Mouse (Mus musculus): ENCODE results near the gene Btg1. TPM values are rescaled to one million over a fixed set of nuclear protein-coding genes. Genes with fewer than 3 reads are reported as not detected.

Btg1 gene
- 63.0 and 69.3 TPM in 2 replicates for polyA plus RNA-seq (2014; fragmentation: Nextera tagmentation; extraction: Ambion mirVana)

DNA sequence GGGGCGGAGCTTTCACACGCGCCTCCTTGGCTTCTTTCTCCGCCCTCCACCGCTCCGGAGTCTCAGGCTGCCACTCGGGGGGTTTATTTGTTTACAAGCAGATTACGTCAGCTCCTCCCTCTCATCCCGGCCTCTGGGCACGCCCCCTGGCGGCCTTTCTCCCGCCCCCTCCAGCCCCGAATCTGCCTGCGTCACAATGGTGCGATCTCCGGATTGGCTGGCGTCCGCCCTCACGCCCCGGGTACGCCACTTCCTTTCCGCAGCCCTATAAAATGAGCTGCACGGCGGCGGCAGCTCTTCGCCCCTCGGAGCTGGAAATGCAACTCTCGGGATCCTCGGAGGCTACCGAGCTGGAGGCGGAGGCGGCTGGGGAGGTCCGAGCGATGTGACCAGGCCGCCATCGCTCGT, at the start of gene Btg1:
Gene Btg1, plus strand, starts transcription at position 298 of the 408 bp plus-strand sequence.
- ATAC-seq (ENCODE audit: insufficient read depth, low FRiP score, low TSS enrichment), result peak; percentile 95
- Histone ChIP-seq H3K4me3 (ENCODE audit: low read depth, low read length) (peak within 1 kb of the TSS; percentile 99), H3K27ac (ENCODE audit: low read depth, low read length) (peak within 1 kb of the TSS; percentile 95), H3K9me3 (ENCODE audit: control insufficient read depth, low read length) (no peaks in the 10 kb centered on the region), H3K9ac (ENCODE audit: low read length) (peak within 1 kb of the TSS; percentile 99), H3K4me2 (ENCODE audit: low read depth) (peak within 1 kb of the TSS; percentile 51), H3K4me1 (ENCODE audit: control insufficient read depth, insufficient read depth, low read length) (peaks cover 4% of the 10 kb centered on the region; the same call in 1 of the 2 replicates), H3K36me3 (ENCODE audit: control insufficient read depth, insufficient read depth, low read length) (peaks cover 2% of the 10 kb centered on the region; the same call in 1 of the 2 replicates), H3K27me3 (ENCODE audit: control insufficient read depth, insufficient read depth, low read length) (no peaks in the 10 kb centered on the region)
- WGBS, result under 1% methylated on average over 34 of the region's 37 CpGs
- peak; percentile 100 for DNase-seq (ENCODE audit: low spot score)

DNA sequence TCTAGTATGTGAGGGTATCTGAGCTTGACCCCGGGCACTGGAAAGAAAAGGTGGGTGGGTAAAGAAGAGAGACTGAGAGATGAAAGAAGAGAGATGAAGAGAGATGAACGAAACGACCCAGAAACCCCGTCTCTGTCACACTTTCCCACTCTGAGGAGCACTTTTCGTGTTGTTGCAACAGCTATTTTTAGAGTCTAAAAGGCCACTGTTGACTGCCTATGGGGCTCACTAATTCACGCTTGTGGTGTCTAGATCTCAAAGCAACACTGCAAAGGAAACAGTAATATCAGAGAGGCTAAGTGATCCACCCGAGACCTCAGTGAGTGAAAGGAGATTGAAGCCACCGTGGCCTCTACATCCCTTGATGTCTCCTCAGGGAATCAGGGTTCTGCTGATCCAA, 47.3 kb upstream of the Btg1 start:
- no peak overlapping the region for H3K4me2 ChIP-seq (ENCODE audit: low read depth)
- H3K9me3 ChIP-seq (ENCODE audit: control insufficient read depth, low read length), result no peaks in the 10 kb centered on the region
- ATAC-seq (ENCODE audit: insufficient read depth, low FRiP score, low TSS enrichment) (no peak), DNase-seq (ENCODE audit: low spot score) (no peak)
- 86% methylated on average over 8 of the region's 8 CpGs for WGBS
- H3K36me3 ChIP-seq (ENCODE audit: control insufficient read depth, insufficient read depth, low read length), result no peaks in the 10 kb centered on the region
- no peak overlapping the region for H3K9ac ChIP-seq (ENCODE audit: low read length)
- no peak overlapping the region for H3K4me3 ChIP-seq (ENCODE audit: low read depth, low read length)
- no peak overlapping the region for H3K27ac ChIP-seq (ENCODE audit: low read depth, low read length)
- H3K4me1 ChIP-seq (ENCODE audit: control insufficient read depth, insufficient read depth, low read length), result no peaks in the 10 kb centered on the region
- no peaks in the 10 kb centered on the region for H3K27me3 ChIP-seq (ENCODE audit: control insufficient read depth, insufficient read depth, low read length)

DNA sequence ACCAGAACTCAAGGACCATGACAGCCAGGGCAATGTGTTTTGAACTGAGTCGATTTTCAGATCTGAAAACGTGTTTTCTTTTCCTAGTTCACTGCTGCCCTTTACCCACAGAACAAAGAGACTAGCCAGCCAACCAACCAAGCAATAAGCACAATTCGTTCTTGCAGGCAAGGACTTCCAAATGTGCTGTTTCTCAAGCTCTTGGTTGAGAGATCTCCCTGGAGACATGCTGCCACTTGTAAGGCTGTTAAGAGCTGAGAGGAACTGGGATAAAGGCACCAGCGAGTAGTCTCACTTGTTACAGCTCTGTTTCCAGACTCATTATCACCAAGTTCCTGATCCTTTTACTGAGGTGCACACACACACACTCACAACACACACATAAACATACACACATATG, 45.6 kb upstream of the Btg1 start:
- H3K4me3 ChIP-seq (ENCODE audit: low read depth, low read length), result no peak overlapping the region
- no peak overlapping the region for H3K9ac ChIP-seq (ENCODE audit: low read length)
- ATAC-seq (ENCODE audit: insufficient read depth, low FRiP score, low TSS enrichment), result no peak
- H3K4me1 ChIP-seq (ENCODE audit: control insufficient read depth, insufficient read depth, low read length), result no peaks in the 10 kb centered on the region
- no peaks in the 10 kb centered on the region for H3K9me3 ChIP-seq (ENCODE audit: control insufficient read depth, low read length)
- no peak for DNase-seq (ENCODE audit: low spot score)
- no peak overlapping the region for H3K27ac ChIP-seq (ENCODE audit: low read depth, low read length)
- no peaks in the 10 kb centered on the region for H3K36me3 ChIP-seq (ENCODE audit: control insufficient read depth, insufficient read depth, low read length)
- 65% methylated on average over 4 of the region's 4 CpGs for WGBS
- H3K4me2 ChIP-seq (ENCODE audit: low read depth), result no peak overlapping the region
- no peaks in the 10 kb centered on the region for H3K27me3 ChIP-seq (ENCODE audit: control insufficient read depth, insufficient read depth, low read length)

DNA sequence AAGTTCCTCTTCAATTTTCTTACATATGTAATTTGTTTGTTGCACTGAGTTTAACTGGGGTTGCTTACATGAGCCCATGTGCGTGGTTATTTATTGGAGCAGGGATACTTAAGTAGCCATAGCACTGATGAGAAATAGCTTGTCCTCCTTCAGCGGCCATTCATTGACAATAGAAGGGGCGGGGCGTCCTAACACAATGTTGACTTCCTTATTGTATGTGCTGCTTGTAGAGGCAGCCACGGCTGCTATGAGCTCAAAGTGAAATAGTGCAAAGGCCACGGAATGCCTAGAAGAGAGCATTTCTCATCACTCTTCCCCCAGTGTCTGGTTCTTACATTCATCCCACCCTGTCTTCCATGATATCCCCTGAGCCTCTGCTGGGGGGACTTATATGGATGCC, 42.0 kb upstream of the Btg1 start:
- H3K36me3 ChIP-seq (ENCODE audit: control insufficient read depth, insufficient read depth, low read length), result no peaks in the 10 kb centered on the region
- no peak overlapping the region for H3K27ac ChIP-seq (ENCODE audit: low read depth, low read length)
- H3K4me2 ChIP-seq (ENCODE audit: low read depth), result no peak overlapping the region
- no peaks in the 10 kb centered on the region for H3K4me1 ChIP-seq (ENCODE audit: control insufficient read depth, insufficient read depth, low read length)
- H3K9ac ChIP-seq (ENCODE audit: low read length), result no peak overlapping the region
- 70% methylated on average over 6 of the region's 6 CpGs for WGBS
- ATAC-seq (ENCODE audit: insufficient read depth, low FRiP score, low TSS enrichment) (no peak), DNase-seq (ENCODE audit: low spot score) (no peak)
- H3K9me3 ChIP-seq (ENCODE audit: control insufficient read depth, low read length), result no peaks in the 10 kb centered on the region
- H3K4me3 ChIP-seq (ENCODE audit: low read depth, low read length), result no peak overlapping the region
- no peaks in the 10 kb centered on the region for H3K27me3 ChIP-seq (ENCODE audit: control insufficient read depth, insufficient read depth, low read length)

DNA sequence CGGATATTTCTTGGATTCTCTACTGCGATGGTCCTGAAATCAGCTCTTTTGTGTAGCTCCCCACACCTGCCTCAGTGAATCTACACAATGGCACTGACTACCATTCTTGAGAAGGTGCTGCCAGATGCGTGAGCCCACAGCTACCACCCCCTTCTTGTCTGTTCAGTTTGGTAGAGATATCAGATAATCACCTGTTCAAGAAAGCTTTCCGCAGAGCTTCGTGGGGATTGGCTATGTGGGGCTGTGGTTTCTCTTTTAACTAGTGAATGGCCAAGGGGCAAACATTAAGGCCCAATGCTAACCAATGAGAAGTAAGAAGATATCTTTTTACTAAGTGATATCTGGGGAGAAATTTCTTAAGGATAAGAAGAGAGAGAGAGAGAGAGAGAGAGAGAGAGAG, 41.5 kb upstream of the Btg1 start:
- Histone ChIP-seq H3K27ac (ENCODE audit: low read depth, low read length) (no peak overlapping the region), H3K27me3 (ENCODE audit: control insufficient read depth, insufficient read depth, low read length) (no peaks in the 10 kb centered on the region), H3K9ac (ENCODE audit: low read length) (no peak overlapping the region), H3K4me3 (ENCODE audit: low read depth, low read length) (no peak overlapping the region), H3K36me3 (ENCODE audit: control insufficient read depth, insufficient read depth, low read length) (no peaks in the 10 kb centered on the region), H3K4me1 (ENCODE audit: control insufficient read depth, insufficient read depth, low read length) (no peaks in the 10 kb centered on the region), H3K4me2 (ENCODE audit: low read depth) (no peak overlapping the region), H3K9me3 (ENCODE audit: control insufficient read depth, low read length) (no peaks in the 10 kb centered on the region)
- ATAC-seq (ENCODE audit: insufficient read depth, low FRiP score, low TSS enrichment), result no peak
- WGBS, result 93% methylated on average over 5 of the region's 5 CpGs
- no peak for DNase-seq (ENCODE audit: low spot score)

DNA sequence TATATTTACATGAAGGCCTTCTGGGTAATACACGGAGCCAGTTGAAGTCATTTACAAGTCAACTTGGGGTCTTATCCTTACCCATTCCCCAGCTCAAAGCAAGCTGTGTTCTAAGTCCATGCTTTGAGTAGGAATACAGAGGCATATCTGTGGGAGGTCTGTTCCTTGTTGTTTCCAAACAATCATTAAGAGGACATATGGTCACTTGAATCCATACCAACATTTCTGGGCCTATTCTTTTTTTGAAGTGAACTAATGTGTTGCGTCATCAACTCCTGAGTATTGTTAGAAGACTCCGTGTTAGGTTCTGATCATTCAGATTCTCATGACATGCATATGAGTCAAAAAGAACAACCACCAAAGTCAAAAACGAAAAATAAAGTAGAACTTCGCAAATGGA, 37.9 kb upstream of the Btg1 start:
- no peak for ATAC-seq (ENCODE audit: insufficient read depth, low FRiP score, low TSS enrichment)
- Histone ChIP-seq H3K4me1 (ENCODE audit: control insufficient read depth, insufficient read depth, low read length) (no peaks in the 10 kb centered on the region), H3K9ac (ENCODE audit: low read length) (no peak overlapping the region), H3K27ac (ENCODE audit: low read depth, low read length) (no peak overlapping the region), H3K27me3 (ENCODE audit: control insufficient read depth, insufficient read depth, low read length) (no peaks in the 10 kb centered on the region), H3K4me3 (ENCODE audit: low read depth, low read length) (no peak overlapping the region), H3K4me2 (ENCODE audit: low read depth) (no peak overlapping the region), H3K9me3 (ENCODE audit: control insufficient read depth, low read length) (no peaks in the 10 kb centered on the region), H3K36me3 (ENCODE audit: control insufficient read depth, insufficient read depth, low read length) (no peaks in the 10 kb centered on the region)
- WGBS, result 87% methylated on average over 5 of the region's 5 CpGs
- no peak for DNase-seq (ENCODE audit: low spot score)

DNA sequence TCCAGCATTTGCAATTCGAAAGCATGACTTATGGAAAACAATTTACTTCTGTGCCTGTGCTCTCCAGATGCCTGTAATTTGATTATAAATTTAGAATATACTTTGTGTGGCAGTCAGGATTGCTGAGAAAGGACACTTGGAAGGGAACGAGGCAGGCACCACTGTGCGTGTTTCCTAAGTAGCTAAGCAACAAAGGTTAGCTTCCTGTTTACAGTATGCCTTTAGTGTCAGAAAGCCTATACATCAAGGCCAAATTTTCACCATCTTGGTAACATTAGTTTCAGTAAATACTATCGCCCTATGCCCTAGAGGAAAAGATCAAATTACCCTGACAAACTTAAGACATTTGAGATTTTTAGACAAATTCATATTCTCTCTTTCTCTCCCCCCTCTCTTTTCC, 37.4 kb upstream of the Btg1 start:
- Histone ChIP-seq H3K9ac (ENCODE audit: low read length) (no peak overlapping the region), H3K4me3 (ENCODE audit: low read depth, low read length) (no peak overlapping the region), H3K4me1 (ENCODE audit: control insufficient read depth, insufficient read depth, low read length) (no peaks in the 10 kb centered on the region), H3K36me3 (ENCODE audit: control insufficient read depth, insufficient read depth, low read length) (no peaks in the 10 kb centered on the region), H3K27me3 (ENCODE audit: control insufficient read depth, insufficient read depth, low read length) (no peaks in the 10 kb centered on the region), H3K4me2 (ENCODE audit: low read depth) (no peak overlapping the region), H3K9me3 (ENCODE audit: control insufficient read depth, low read length) (no peaks in the 10 kb centered on the region), H3K27ac (ENCODE audit: low read depth, low read length) (no peak overlapping the region)
- DNase-seq (ENCODE audit: low spot score), result no peak
- ATAC-seq (ENCODE audit: insufficient read depth, low FRiP score, low TSS enrichment), result no peak
- WGBS, result 66% methylated on average over 4 of the region's 4 CpGs

DNA sequence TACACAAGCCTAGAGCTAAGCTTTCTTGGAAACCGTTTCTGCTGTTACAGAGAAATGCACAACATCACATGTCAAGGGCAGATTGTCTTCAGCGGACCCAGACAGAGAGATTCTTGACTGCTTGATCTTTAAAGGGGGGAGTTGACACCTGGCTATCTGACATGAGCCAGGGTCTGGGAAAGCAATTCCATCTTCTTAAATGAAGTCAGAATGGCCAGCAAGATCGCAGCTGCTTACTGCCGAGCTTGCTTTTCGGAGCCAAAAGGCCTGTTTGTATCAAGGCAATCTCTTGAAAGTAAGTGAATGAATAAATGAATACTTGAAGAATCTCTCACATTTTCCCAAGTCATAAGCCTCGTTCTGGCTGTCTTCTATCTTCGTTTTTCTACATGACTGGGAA, 36.6 kb upstream of the Btg1 start:
- Histone ChIP-seq H3K36me3 (ENCODE audit: control insufficient read depth, insufficient read depth, low read length) (no peaks in the 10 kb centered on the region), H3K4me1 (ENCODE audit: control insufficient read depth, insufficient read depth, low read length) (no peaks in the 10 kb centered on the region), H3K4me3 (ENCODE audit: low read depth, low read length) (no peak overlapping the region), H3K9me3 (ENCODE audit: control insufficient read depth, low read length) (no peaks in the 10 kb centered on the region), H3K27me3 (ENCODE audit: control insufficient read depth, insufficient read depth, low read length) (no peaks in the 10 kb centered on the region), H3K4me2 (ENCODE audit: low read depth) (no peak overlapping the region), H3K9ac (ENCODE audit: low read length) (no peak overlapping the region), H3K27ac (ENCODE audit: low read depth, low read length) (no peak overlapping the region)
- no peak for DNase-seq (ENCODE audit: low spot score)
- no peak for ATAC-seq (ENCODE audit: insufficient read depth, low FRiP score, low TSS enrichment)
- 82% methylated on average over 7 of the region's 7 CpGs for WGBS

DNA sequence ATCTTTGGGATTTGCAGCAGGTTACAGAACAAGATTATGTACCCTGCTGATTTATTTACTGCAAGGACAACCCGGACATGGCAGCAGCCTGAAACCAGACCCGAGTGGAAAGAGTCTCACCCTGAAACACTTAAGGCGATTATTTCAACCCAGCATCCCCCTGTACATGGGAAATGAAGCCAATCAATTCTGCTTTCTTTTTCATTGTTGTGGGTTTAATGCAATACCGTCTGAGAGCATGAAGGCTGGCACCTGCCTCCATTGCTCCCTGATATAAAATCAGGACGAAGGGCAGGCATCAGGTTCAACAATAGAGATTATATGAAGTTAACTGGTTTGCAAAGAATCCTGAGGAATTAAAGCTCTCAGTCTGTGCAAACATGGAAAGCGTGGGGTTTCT, 35.6 kb upstream of the Btg1 start:
- Histone ChIP-seq H3K36me3 (ENCODE audit: control insufficient read depth, insufficient read depth, low read length) (no peaks in the 10 kb centered on the region), H3K4me2 (ENCODE audit: low read depth) (no peak overlapping the region), H3K4me1 (ENCODE audit: control insufficient read depth, insufficient read depth, low read length) (no peaks in the 10 kb centered on the region), H3K27ac (ENCODE audit: low read depth, low read length) (no peak overlapping the region), H3K4me3 (ENCODE audit: low read depth, low read length) (no peak overlapping the region), H3K9me3 (ENCODE audit: control insufficient read depth, low read length) (no peaks in the 10 kb centered on the region), H3K9ac (ENCODE audit: low read length) (no peak overlapping the region), H3K27me3 (ENCODE audit: control insufficient read depth, insufficient read depth, low read length) (no peaks in the 10 kb centered on the region)
- no peak for ATAC-seq (ENCODE audit: insufficient read depth, low FRiP score, low TSS enrichment)
- no peak for DNase-seq (ENCODE audit: low spot score)
- whole genome bisulfite sequencing, result 56% methylated on average over 6 of the region's 6 CpGs
